Mouse (Mus musculus) spleen, postnatal 14 days (tissue): Measurements from ENCODE around the gene Iqschfp.

ENCODE experiments used
- DNase-seq, 2 experiments: peaks; one replicate each; pipeline ENCODE4 v3.0.0; 2021 to 2022; ENCODE audit warnings: low spot score in 2 of 2

Iqschfp gene

GRCm38 (mm10) chr3:68434435-68434834, 542.4 kb downstream of the Iqschfp start:
- no peak for DNase-seq

DNA sequence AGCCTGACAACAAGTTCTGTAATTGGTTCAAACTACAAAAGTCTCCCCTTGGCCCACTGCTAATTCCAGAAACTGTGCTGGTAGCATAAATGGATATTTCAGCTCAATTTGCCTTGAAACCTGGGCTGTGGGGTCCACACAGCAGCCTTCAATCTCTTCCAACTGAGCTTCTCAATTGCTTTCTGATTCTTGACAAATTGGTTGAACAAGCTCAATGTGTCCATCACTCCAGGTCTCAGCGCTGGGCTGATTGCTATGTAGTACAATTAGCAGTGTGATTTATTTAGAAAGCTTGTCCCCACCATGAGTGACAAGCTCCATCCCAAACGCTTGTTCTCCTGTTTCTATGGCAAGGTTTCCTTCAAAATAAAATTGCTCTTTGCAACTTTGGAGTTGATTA, 542.9 kb downstream of the Iqschfp start:
- DNase-seq, result no peak

DNA sequence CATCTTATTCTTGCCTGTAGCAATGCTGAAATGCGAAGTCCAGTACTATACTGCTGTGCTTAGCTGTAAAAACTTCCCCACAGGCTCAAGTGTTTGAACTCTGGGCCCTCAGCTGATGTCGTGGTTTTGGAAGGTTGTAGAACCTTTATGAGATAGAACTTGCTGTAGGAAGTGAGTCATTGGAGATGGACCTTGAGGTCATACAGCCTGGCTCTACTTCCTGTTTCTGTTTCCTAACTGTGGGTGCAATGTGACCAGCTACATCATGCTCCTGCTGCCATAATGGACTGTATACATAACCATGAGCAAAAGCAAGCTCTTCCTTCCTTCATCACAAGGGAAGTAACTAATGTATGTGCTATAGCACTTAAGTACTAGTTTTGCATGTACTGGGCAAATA, 556.4 kb downstream of the Iqschfp start:
- no peak for DNase-seq

DNA sequence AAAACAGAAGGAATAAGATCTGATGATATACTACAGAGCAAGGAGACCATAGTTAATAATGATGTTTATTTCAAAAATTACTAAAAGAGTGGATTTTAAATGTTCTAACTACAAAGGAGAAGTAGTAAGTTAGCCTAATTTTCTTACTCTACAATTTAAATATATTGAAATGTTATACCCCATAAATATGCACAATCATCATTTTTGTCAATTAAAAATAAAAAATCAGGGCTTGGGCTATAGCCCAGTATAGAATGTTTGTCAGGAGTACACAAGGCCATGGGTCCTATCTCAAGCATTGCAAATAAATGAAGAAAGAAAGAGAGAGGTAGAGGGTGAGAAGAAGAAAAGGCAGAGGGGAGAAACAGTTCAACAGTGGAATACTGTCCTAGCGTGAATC, 559.6 kb downstream of the Iqschfp start:
- DNase-seq, result no peak

- no peak for DNase-seq
These were observed 561.2 kb downstream of the Iqschfp start for GRCm38 (mm10) chr3:68453266-68453665.

DNA sequence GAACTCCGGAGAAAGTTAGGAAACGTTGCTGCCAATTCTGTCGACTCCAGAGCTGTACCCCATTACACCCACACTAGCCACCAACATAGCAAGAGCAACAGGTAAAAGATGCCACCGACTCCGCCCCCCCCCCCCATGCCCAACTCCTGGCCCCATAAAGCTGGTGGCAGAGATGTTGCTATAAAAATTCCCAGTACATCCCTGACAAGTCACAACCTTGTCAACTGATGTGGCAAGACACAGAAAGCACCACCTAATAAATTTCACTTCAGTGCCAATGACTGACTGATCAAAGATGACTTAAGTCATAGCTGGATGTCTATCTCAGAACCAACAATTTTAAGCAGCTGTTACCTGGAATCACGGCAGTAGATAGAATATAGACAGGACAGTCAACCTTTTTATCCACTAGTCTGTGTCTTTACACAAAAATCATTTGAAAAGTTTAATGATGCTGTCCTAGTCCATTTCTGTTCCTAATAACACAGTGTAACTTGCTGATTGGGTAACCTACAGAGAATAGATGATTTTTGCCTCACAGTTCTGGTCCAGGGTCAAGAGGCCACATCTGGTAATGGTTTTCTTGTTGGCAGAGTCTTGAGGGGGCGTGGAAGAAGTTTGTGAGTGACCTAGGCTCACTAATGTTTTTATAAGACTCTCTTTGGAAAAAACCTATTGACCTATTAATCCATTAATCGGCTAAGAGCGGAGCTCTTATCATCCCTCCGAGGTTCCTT, 561.9 kb downstream of the Iqschfp start:
- DNase-seq, result no peak

DNA sequence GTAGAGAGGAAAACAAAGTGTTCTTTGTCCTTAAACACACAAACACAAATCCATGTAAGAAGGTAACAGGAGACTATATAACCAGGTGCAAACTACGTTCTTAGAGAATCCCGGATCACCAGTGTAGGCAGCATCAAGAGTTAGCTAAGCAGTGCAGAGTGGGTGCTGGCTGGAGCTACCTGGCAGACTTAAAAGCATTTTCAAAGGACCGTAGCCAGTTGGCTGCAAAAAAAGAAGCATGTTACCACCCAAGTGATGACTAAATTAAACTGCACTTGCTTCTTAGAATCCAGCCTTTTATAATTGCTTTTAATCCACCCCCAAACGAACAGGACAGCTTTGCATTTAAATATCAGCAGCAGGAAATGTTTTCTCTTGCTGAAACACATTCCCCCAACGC, 574.6 kb downstream of the Iqschfp start:
- DNase-seq, result no peak

DNA sequence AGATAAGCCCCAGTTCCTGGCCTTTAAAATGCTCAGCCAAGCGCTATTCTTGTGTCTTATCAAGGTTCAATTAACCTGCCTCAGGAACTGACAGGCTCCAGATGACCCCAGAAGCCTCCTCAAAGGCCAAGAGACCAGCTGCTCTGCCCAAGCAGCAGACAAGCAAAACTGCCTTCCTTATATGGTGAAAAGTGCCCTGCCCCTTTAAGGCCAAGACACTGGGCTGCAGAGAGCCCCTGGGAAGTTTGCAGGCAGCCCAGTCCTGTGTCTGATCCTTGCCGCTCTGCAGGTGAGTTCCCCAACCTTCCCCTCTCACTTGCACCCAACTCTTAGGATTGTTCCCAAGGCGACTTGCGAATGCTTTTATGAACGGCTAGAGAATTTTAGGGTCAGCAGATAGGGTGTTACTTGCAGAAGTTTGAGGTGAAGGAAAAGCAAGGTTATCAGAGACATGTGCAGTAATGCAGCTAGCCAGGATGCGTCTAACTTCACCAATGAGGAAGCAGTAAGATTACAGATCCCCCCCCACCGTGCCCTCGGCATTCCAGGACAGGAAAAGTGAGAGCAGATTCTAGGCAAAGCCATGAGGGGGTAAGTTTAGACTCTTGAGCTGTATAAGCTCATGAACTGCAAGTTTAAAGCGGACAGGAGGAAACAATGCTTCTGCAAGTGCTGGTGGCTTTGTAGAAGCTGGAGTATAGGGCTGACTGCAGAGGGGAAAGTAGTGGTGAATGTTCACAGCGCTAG, 576.1 kb downstream of the Iqschfp start:
- DNase-seq, result no peak

- DNase-seq, result no peak
These were observed 577.6 kb downstream of the Iqschfp start for GRCm38 (mm10) chr3:68469643-68470042.

GRCm38 (mm10) chr3:68470061-68470460, 578.0 kb downstream of the Iqschfp start:
- no peak for DNase-seq

DNA sequence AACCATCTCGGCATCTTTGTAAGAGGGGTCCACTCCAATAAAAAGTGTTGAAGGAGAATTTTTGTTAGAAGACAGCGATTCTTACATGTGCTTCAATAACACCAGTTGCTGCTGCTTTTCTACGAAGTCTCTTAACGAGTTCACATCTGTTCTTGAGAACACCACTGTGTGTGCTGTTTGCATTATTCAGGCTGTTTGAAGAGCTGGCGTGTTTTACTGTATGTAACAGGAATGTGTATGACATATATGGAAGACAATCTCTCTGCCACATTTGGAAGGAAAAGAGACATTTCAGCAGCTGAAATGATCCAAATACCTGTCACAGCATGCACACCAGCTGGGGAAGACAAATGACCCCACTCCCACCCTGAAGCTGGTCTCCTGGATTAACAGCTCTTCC, 578.6 kb downstream of the Iqschfp start:
- no peak for DNase-seq

GRCm38 (mm10) chr3:68476336-68476735, 584.3 kb downstream of the Iqschfp start:
- DNase-seq, result no peak

GRCm38 (mm10) chr3:68477478-68477877, 585.4 kb downstream of the Iqschfp start:
- DNase-seq, result no peak

GRCm38 (mm10) chr3:68479266-68479665, 587.2 kb downstream of the Iqschfp start:
- DNase-seq, result no peak

GRCm38 (mm10) chr3:68483517-68483916, 591.5 kb downstream of the Iqschfp start:
- DNase-seq, result no peak

GRCm38 (mm10) chr3:68484021-68484420, 592.0 kb downstream of the Iqschfp start:
- DNase-seq, result no peak

DNA sequence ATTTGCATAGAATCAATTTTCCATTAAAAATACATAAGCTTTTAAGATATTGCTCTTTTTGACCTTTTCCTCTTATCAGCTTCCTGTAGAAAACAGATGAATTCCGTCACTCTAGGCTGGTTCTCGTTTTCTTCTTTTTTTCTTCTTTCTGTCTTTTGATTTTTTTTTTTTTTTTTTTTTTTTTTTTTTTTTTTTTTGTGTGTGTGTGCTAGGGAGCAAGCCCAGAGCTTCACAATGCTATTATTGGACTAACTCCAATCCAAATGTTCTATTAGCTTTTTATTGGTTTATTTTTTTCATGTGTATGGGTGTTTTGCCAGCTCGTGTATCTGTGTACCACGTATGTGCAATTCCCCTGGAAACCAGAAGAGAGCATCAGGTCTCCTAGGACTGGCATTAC, 592.5 kb downstream of the Iqschfp start:
- DNase-seq, result no peak

- DNase-seq, result no peak
These were observed 595.6 kb downstream of the Iqschfp start for GRCm38 (mm10) chr3:68487621-68488020.

GRCm38 (mm10) chr3:68488316-68488715, 596.3 kb downstream of the Iqschfp start:
- DNase-seq, result no peak

DNA sequence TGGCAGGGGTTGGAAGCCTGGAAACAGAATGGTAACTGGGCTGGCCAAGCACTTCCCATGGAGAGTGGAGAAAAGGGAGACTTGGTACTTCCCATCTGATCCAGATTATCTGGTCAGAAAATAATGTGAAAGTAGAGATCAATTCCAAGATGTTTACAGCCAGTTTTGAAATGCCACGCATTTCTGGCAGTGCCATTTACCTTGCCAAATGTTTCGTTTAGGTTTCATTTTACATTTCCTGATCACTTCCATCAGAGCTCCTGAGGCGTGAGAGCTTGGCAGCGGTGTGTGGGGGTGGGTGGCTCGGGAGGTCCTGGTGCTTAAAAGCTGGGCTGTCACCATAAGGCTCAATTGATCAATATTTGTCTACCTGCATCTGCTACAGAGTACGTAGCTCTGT, 599.5 kb downstream of the Iqschfp start:
- DNase-seq, result no peak

- DNase-seq, result no peak
These were observed 600.0 kb downstream of the Iqschfp start for GRCm38 (mm10) chr3:68492066-68492465.

DNA sequence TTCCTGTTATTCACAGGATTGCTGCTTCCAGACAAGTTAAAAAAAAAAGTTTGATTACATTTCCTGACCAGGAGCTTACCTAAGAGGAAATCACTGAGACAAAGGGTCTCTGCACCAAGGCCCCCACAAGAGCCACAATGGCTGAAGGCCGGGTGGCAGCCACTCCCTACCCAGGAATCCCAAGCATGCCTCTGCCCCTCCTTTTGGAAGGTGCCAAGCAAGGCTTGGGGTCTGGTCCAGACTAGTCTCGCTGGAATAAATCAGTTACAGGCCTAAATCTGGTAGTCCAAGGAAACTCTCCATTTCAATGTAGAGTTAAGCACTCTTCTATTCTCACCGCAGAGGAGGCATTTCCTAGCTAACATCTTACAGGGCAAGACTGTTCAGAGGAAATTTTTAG, 600.5 kb downstream of the Iqschfp start:
- no peak for DNase-seq

- no peak for DNase-seq
These were observed 601.1 kb downstream of the Iqschfp start for GRCm38 (mm10) chr3:68493170-68493585.
